Mouse (Mus musculus): ENCODE results near the gene Ppp6r3.

GRCm38 (mm10) chr19:3457700-3458099 lies 117.8 kb downstream of the Ppp6r3 start:
- TF ChIP-seq CTCF (IDR thresholded peaks at IDR 0.05; ENCODE audit: low read depth, low read length) (no peak), POLR2AphosphoS5 (IDR thresholded peaks at IDR 0.05; ENCODE audit: insufficient replicate concordance, low read depth, low read length) (no peak), TAL1 (conservative IDR thresholded peaks at IDR 0.05; ENCODE audit: low read depth, low read length) (no peak), GATA1 (IDR thresholded peaks at IDR 0.05; ENCODE audit: borderline replicate concordance, low read length) (no peak)

All from G1E (cell line).